Mouse (Mus musculus): ENCODE data around the gene Rad51ap1. TPM values are rescaled to one million over a fixed set of nuclear protein-coding genes. Genes with fewer than 3 reads are reported as not detected.

Rad51ap1 gene
- polyA plus RNA-seq (2015; fragmentation: Nextera tagmentation; extraction: Ambion mirVana) = 40.3 and 46.5 TPM in 2 replicates

DNA sequence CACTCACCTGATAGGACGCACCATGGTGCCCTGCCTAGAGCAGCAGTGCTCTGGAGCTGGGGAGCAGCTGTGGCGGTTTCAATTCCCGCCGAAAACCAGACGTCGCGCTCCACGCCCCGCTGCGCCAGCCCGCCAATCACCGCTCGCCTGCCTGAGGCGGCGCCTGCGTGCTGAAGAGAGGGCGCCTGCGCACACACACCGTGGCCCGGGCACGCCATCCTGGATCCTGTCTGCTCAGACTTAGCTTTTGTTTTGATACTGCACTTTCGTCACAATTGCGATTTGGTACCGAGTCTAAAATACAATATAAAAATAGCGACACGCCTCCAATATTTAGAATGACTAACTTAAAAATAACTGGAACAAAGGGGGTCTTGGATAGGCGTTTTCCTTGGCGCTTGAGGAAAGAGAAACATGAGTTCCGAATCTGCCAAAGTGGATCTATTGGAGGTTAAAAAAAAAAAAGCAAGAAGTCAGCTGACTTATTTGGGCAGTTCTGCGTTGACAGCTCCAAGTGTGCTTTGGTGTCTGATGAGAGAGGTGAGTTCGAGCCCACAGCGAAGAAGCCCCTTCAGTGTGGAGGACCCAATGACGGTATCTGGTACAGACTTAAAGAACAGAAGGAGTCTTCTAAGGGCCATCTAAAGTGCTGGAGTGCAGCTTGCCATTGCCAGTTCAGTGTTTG, at the start of gene Rad51ap1, which contains the start of gene D6Wsu163e:
Rad51ap1 (minus strand) TSS at position 101 of the 685 bp plus-strand sequence.
D6Wsu163e (plus strand) TSS at position 476 of the 685 bp plus-strand sequence.
- ATAC-seq (ENCODE audit: low read depth) = peak; percentile 99
- Histone ChIP-seq H3K27ac (ENCODE audit: low read length) (peak within 1 kb of the TSS; percentile 80), H3K4me2 (ENCODE audit: low read depth, low read length) (peak within 1 kb of the TSS; percentile 85), H3K4me3 (ENCODE audit: low read depth, low read length) (peak within 1 kb of the TSS; percentile 87), H3K36me3 (ENCODE audit: control insufficient read depth, insufficient read depth) (peaks cover 11% of the 10 kb centered on the region), H3K9me3 (replicated peaks; ENCODE audit: control insufficient read depth, low read length) (no peaks in the 10 kb centered on the region), H3K9ac (ENCODE audit: low read depth, low read length) (peak within 1 kb of the TSS; percentile 85), H3K4me1 (ENCODE audit: control insufficient read depth, low read depth, low read length) (peaks cover 22% of the 10 kb centered on the region), H3K27me3 (ENCODE audit: control insufficient read depth, insufficient read depth, low read depth, low read length) (no peaks in the 10 kb centered on the region)
- WGBS (ENCODE audit: insufficient replicate concordance) = 0% methylated on average over 33 of the region's 33 CpGs

DNA sequence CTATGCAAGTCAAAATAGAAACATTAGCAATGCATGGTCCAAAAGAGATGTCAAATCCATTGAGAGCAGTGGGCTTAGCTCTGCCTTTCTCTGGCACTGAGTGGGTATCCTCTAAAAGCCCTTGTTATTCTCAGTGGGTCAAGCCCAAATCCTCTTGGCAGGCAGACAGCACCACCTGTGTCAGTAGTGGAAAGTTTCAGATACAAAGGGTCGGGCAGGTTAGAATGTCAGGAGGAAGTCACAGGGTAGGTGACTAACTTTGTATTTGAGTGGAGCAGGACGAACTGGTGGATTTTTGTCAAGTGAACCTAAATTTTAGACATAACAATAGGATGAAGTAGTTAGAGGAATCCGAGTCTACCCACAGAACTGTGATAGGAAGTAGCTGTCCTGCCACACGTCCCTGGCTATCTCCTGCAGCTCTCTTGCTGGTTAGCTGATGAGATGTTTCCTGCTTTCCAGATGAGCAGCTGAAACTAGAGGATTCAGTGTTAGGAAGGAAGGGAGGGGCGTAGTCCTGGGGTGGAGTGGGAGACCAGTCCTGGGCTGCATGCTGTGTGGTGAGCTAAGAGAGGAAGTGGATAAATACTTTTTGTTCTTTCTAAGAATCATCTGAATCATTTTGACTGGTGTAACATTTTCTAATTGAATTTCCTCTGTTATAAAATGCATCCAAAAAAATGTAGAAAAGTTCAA, 42.3 kb upstream of the Rad51ap1 start:
- Histone ChIP-seq H3K4me3 (ENCODE audit: low read depth, low read length) (no peak overlapping the region), H3K9ac (ENCODE audit: low read depth, low read length) (no peak overlapping the region), H3K4me1 (ENCODE audit: control insufficient read depth, low read depth, low read length) (no peaks in the 10 kb centered on the region), H3K36me3 (ENCODE audit: control insufficient read depth, insufficient read depth) (no peaks in the 10 kb centered on the region; the same call in 1 of the 2 replicates), H3K27ac (ENCODE audit: low read length) (no peak overlapping the region), H3K4me2 (ENCODE audit: low read depth, low read length) (no peak overlapping the region), H3K9me3 (replicated peaks; ENCODE audit: control insufficient read depth, low read length) (no peaks in the 10 kb centered on the region), H3K27me3 (ENCODE audit: control insufficient read depth, insufficient read depth, low read depth, low read length) (no peaks in the 10 kb centered on the region)
- no peak for ATAC-seq (ENCODE audit: low read depth)
- WGBS (ENCODE audit: insufficient replicate concordance) = 18% methylated on average over 5 of the region's 5 CpGs

DNA sequence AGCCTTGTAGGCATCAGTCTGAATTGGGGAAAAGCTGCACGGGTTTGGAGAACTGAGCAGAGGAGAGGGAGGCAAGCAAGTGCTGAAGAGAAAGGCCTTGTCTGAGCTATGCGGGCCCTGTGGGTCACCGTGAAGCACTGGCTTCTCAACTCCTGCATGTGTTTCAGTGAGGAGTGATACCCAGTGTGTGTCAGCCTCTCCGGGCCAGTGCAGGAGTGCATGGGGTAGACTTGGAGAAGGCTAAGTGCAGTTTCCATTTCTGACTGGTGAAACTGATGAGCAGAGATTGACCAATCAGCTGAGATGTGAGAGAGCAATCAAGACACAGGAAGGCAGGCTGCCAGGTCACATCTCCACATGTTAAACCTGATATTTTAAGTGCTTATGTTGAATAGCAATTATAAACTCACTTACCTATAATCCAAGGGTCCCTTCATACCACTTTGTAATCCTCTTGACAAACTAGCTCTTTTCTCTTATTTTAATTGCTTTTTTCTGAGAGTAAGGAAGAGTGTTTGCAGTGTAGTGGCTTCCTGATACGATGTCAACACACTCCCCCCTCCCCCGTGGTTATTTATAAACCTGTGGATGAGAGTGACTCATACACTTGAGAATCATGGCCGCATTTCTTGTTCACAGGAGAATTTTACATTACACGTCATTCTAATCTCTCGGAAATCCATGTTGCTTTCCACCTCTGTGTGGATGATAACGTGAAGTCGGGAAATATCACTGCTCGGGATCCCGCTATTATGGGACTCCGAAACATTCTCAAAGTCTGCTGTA, 27.0 kb upstream of the Rad51ap1 start:
- Histone ChIP-seq H3K9me3 (replicated peaks; ENCODE audit: control insufficient read depth, low read length) (no peaks in the 10 kb centered on the region), H3K36me3 (ENCODE audit: control insufficient read depth, insufficient read depth) (peaks cover 8% of the 10 kb centered on the region), H3K9ac (ENCODE audit: low read depth, low read length) (no peak overlapping the region), H3K27me3 (ENCODE audit: control insufficient read depth, insufficient read depth, low read depth, low read length) (no peaks in the 10 kb centered on the region), H3K4me1 (ENCODE audit: control insufficient read depth, low read depth, low read length) (no peaks in the 10 kb centered on the region), H3K4me2 (ENCODE audit: low read depth, low read length) (no peak overlapping the region), H3K27ac (ENCODE audit: low read length) (no peak overlapping the region), H3K4me3 (ENCODE audit: low read depth, low read length) (no peak overlapping the region)
- WGBS (ENCODE audit: insufficient replicate concordance) = 75% methylated on average over 14 of the region's 14 CpGs
- ATAC-seq (ENCODE audit: low read depth) = no peak

DNA sequence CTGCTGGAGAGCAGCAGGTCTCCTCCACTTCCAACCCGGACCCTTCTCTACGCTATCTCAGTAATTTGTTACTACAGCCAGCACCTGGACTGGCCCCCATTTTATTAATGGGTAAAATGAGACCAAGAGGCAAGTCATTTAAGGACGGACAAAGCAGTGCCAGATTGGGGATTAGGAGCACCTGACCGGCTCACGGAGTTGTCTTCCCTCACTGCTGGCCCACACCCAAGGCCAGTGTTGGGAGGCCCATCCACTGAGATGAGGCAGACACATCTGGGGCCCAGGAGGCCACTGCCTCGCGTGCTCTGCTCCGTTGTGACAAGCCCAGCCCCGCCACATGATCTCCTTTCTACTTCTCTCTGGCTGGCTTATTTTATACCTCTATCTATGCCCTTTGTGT, 24.0 kb upstream of the Rad51ap1 start:
- no peak for ATAC-seq (ENCODE audit: low read depth)
- no peak overlapping the region for H3K4me2 ChIP-seq (ENCODE audit: low read depth, low read length)
- 77% methylated on average over 9 of the region's 9 CpGs for WGBS (ENCODE audit: insufficient replicate concordance)

DNA sequence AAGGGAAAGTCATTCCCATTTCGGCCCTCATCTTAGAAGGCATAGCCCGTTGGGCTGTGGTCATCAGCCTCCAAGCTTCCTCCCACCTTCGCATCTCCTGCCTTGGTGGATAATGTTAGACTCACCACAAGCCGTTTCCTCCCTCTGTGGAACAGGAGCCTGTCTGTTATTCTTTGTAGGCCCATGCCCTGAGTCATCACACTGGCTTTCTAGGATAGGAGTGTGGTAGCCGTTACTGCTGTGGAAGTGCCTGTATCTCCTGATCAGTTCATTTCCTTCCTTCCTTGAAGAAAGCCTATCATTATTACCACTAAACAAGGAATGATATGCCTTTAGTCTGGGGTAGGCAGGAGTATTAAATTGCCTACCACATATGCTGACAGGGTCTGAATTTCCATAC, 23.3 kb upstream of the Rad51ap1 start:
- no peak overlapping the region for H3K4me2 ChIP-seq (ENCODE audit: low read depth, low read length)
- H3K36me3 ChIP-seq (ENCODE audit: control insufficient read depth, insufficient read depth) = peaks cover 8% of the 10 kb centered on the region
- H3K27me3 ChIP-seq (ENCODE audit: control insufficient read depth, insufficient read depth, low read depth, low read length) = no peaks in the 10 kb centered on the region
- no peak overlapping the region for H3K9ac ChIP-seq (ENCODE audit: low read depth, low read length)
- 30% methylated on average over 5 of the region's 5 CpGs for WGBS (ENCODE audit: insufficient replicate concordance)
- no peak for ATAC-seq (ENCODE audit: low read depth)
- no peak overlapping the region for H3K27ac ChIP-seq (ENCODE audit: low read length)
- no peak overlapping the region for H3K4me3 ChIP-seq (ENCODE audit: low read depth, low read length)
- H3K9me3 ChIP-seq (replicated peaks; ENCODE audit: control insufficient read depth, low read length) = no peaks in the 10 kb centered on the region
- H3K4me1 ChIP-seq (ENCODE audit: control insufficient read depth, low read depth, low read length) = no peaks in the 10 kb centered on the region

More for the DNA sequence above, 24.0 kb upstream of the Rad51ap1 start:
- Histone ChIP-seq H3K27ac (ENCODE audit: low read length) (no peak overlapping the region), H3K36me3 (ENCODE audit: control insufficient read depth, insufficient read depth) (peaks cover 8% of the 10 kb centered on the region), H3K4me3 (ENCODE audit: low read depth, low read length) (no peak overlapping the region), H3K9ac (ENCODE audit: low read depth, low read length) (no peak overlapping the region), H3K4me1 (ENCODE audit: control insufficient read depth, low read depth, low read length) (no peaks in the 10 kb centered on the region), H3K9me3 (replicated peaks; ENCODE audit: control insufficient read depth, low read length) (no peaks in the 10 kb centered on the region), H3K27me3 (ENCODE audit: control insufficient read depth, insufficient read depth, low read depth, low read length) (no peaks in the 10 kb centered on the region)

DNA sequence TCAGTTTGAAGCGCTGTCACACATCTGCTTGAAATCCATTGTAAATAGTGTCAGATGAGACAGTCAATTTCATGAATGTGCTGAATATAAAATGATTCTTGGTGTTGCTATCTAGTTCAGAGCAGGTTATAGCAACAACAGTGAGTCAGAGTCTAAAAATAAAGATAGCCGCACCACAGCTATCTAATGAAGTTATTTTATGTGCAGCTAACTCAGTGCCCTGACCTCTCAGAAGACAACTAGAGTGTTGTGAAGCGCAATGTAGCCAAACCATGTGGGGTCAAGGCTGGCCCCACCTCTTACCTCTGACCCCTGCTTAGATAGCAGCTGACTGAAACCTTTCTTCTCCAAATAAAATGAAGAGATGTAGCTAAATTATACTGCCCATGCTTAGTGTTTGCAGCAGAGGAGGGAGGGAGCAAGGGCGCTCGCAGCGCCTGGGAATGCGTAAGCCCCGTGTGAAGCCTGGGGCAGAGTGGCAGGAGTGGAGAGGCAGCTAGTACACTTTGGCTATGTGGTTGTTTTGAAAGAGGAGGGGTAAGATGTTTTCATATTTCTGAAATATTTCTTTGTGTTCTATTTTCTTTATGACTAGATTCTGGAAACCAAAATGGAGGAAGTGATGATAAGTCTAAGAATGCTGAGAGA, 22.1 kb upstream of the Rad51ap1 start:
- peaks cover 18% of the 10 kb centered on the region for H3K36me3 ChIP-seq (ENCODE audit: control insufficient read depth, insufficient read depth)
- no peaks in the 10 kb centered on the region for H3K9me3 ChIP-seq (replicated peaks; ENCODE audit: control insufficient read depth, low read length)
- H3K4me3 ChIP-seq (ENCODE audit: low read depth, low read length) = no peak overlapping the region
- no peak overlapping the region for H3K27ac ChIP-seq (ENCODE audit: low read length)
- H3K9ac ChIP-seq (ENCODE audit: low read depth, low read length) = no peak overlapping the region
- H3K4me2 ChIP-seq (ENCODE audit: low read depth, low read length) = no peak overlapping the region
- ATAC-seq (ENCODE audit: low read depth) = no peak
- H3K27me3 ChIP-seq (ENCODE audit: control insufficient read depth, insufficient read depth, low read depth, low read length) = no peaks in the 10 kb centered on the region
- 80% methylated on average over 8 of the region's 8 CpGs for WGBS (ENCODE audit: insufficient replicate concordance)
- no peaks in the 10 kb centered on the region for H3K4me1 ChIP-seq (ENCODE audit: control insufficient read depth, low read depth, low read length)

DNA sequence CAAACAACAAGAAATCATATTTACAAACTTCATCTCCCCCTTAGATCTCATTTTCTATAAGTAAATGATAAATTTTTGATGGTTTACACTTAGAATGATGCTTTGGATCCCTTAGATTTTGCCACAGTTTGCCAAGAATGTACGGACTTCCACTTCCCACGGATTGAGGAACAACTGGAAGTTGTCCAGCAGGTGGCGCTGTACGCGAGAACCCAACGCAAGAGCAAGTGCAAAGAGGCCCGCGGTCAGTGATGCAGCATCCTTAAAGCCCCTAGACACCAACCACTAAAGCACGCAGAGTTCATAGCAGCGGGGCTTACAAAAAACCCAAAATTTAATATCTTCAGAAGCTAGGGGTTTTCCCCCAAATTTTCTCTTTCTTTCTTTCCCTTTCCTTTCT, 16.3 kb upstream of the Rad51ap1 start:
- Histone ChIP-seq H3K9ac (ENCODE audit: low read depth, low read length) (no peak overlapping the region), H3K4me1 (ENCODE audit: control insufficient read depth, low read depth, low read length) (no peaks in the 10 kb centered on the region), H3K4me3 (ENCODE audit: low read depth, low read length) (no peak overlapping the region), H3K36me3 (ENCODE audit: control insufficient read depth, insufficient read depth) (peaks cover 12% of the 10 kb centered on the region), H3K27ac (ENCODE audit: low read length) (no peak overlapping the region), H3K9me3 (replicated peaks; ENCODE audit: control insufficient read depth, low read length) (no peaks in the 10 kb centered on the region), H3K27me3 (ENCODE audit: control insufficient read depth, insufficient read depth, low read depth, low read length) (no peaks in the 10 kb centered on the region), H3K4me2 (ENCODE audit: low read depth, low read length) (no peak overlapping the region)
- 6% methylated on average over 10 of the region's 10 CpGs for WGBS (ENCODE audit: insufficient replicate concordance)
- no peak for ATAC-seq (ENCODE audit: low read depth)

DNA sequence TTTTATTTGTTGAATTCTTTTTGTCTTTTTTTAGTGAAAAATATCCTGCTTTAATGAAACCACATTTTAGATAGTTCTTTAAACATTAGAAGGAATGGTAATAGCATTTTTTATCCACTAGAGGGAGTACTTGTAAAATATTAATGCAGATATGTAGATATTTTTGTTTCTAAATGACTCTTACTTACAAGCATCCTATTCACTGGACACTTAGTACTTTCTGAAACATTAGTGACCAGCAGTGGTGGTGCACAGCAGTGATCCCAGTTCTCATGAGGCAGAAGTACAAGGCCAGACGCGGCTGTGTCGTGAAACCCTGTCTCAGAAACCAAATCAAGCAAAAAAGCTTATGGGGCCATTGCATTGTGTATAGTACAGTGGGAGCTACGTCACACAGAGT, 8.9 kb upstream of the Rad51ap1 start:
- Histone ChIP-seq H3K4me2 (ENCODE audit: low read depth, low read length) (no peak overlapping the region), H3K9ac (ENCODE audit: low read depth, low read length) (no peak overlapping the region), H3K36me3 (ENCODE audit: control insufficient read depth, insufficient read depth) (peaks cover 19% of the 10 kb centered on the region), H3K9me3 (replicated peaks; ENCODE audit: control insufficient read depth, low read length) (no peaks in the 10 kb centered on the region), H3K27me3 (ENCODE audit: control insufficient read depth, insufficient read depth, low read depth, low read length) (no peaks in the 10 kb centered on the region), H3K4me3 (ENCODE audit: low read depth, low read length) (no peak overlapping the region), H3K27ac (ENCODE audit: low read length) (no peak overlapping the region), H3K4me1 (ENCODE audit: control insufficient read depth, low read depth, low read length) (no peaks in the 10 kb centered on the region)
- WGBS (ENCODE audit: insufficient replicate concordance) = 85% methylated on average over 4 of the region's 4 CpGs
- ATAC-seq (ENCODE audit: low read depth) = no peak
